Mouse (Mus musculus): ENCODE measurements around the gene Rps6ka5.

Gene Rps6ka5

GRCm38 (mm10) chr12:100501261-100501660 lies 225.5 kb downstream of the Rps6ka5 start:
- DNase-seq (ENCODE audit: low read depth, low spot score): no peak

GRCm38 (mm10) chr12:100499469-100499868 lies 227.3 kb downstream of the Rps6ka5 start:
- no peak for DNase-seq (ENCODE audit: low read depth, low spot score)
